Mouse (Mus musculus) liver, adult (tissue): Measurements from ENCODE around the gene Ccdc84.

Experiments
- GATA4 ChIP-seq: IDR thresholded peaks from 2 replicates; pipeline ENCODE4 v1.6.1; 2014; ENCODE audit warnings: mild to moderate bottlenecking, low read length; ENCODE audit not compliant: insufficient replicate concordance

Gene Ccdc84

GRCm38 (mm10) chr9:44418519-44419385, at the start of gene Ccdc84:
Gene Ccdc84 (minus strand): TSS chr9:44418569.
- no peak for TF ChIP-seq GATA4

GRCm38 (mm10) chr9:44461950-44462349, 43.6 kb upstream of the Ccdc84 start:
- no peak for TF ChIP-seq GATA4

DNA sequence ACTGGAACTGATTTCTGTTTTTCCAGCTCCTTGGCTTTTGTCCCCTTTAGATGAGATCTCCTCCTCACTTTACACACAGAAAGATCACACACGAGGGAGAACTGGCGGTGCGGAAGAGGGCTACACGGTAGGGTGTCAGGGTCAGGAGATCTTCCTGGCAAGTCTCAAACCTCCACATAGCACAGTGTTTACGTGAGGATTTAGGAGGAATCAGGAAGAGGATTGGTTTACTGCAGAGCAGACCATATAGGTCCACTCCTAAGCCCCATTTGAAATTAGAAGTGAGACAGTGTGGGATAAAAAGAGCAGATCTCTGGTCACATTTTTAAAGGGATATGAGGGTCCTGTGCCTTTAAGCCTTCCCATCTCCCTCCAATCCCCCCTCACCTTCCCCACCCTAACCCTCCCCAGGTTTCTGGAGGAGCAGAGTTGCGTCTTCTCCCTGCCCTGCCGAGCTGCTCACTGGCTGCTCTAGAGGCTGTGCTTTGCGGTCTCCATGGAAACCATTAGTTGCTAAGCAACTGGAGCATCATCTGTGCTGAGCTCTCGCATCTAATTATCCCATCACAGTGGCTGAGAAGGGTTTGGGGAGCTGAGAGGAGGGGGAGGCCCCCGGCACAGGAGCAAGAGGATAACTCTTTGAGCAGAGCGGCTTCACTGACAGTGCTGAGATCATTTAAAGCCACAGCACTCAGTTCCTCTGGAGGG, 38.8 kb upstream of the Ccdc84 start:
- TF ChIP-seq GATA4: no peak

GRCm38 (mm10) chr9:44454891-44455220, 36.5 kb upstream of the Ccdc84 start, which contains the start of gene Upk2:
Gene Upk2 (minus strand): TSS chr9:44454976.
- no peak for TF ChIP-seq GATA4

DNA sequence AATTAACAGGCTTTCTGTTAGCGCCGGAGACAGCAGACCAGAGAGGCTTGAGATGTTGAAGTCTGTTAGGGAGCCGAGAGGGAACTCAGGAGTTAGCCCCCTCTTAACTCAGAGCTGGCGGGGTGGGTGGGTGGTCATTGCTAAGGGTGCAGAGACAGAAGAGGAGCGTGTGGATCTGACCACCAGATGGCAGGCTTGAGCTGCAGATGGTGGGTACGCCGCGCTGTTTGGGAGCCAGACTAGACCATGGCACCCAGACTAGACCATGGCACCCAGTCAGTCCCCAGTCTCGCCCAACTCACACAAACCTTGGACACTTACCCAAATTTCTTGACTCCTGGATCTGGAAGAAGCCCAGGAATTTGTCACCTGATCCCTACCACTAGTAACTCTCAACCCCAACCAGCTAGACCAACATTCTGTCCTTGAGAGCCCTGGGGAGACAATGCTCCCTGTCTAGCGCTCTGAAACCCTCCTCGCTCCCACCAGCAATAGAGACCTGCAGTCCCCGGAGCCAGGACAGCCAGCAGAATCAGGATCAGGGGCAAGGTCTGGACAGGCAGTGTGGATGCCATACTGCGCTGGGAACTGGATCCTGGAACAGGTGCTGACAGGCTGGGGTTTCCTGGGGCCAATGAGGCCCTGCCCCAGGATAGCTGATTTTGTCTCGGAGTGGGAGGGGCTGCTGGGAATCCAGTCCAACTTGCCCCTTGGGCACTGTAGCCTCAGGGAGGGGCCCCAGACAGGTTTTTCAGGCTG, 35.9 kb upstream of the Ccdc84 start:
- TF ChIP-seq GATA4: no peak

DNA sequence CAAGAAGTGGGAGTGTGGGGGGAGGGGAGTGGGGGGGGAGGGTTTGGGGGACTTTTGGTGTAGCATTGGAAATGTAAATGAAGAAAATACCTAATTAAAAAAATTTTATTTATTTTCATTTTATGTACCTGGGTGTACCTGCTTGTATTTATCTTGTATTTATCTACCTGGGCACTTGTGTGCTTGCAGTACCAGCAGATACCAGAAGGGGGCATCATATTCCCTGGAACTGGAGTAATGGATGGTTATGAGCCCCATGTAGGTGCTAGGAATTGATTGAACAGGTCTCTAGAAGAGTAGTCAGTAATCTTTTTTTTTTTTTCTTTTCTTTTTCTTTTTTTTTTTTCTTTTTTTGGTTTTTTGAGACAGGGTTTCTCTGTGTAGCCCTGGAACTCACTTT, 32.0 kb upstream of the Ccdc84 start:
- TF ChIP-seq GATA4: no peak

- TF ChIP-seq GATA4: no peak
These were observed 22.6 kb upstream of the Ccdc84 start, which contains the start of gene Foxr1 for GRCm38 (mm10) chr9:44440961-44441360. Gene Foxr1 (minus strand): TSS chr9:44441136.

- no peak for TF ChIP-seq GATA4
These were observed 17.4 kb upstream of the Ccdc84 start for GRCm38 (mm10) chr9:44435747-44436146.

- TF ChIP-seq GATA4: no peak
These were observed 14.3 kb upstream of the Ccdc84 start for GRCm38 (mm10) chr9:44432577-44433185.

DNA sequence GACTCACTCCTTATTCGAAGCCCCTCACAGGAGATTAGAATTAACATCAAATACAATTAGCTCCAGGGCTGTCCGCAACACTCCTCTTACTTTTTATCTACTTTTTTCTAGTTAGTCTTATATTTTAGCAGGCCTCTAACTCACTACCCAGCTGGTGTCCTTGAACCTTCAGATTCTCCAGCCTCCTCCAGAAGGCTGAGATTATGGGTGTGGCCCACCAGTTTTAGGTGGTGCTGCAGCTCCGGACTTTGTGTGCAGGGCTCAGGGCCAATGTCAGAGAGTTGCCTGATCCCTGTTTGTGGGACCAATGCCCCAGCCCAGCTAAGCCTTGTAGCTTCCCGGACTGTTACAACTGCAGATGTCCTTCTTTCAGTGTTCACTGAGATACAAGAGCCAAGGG, 5.2 kb upstream of the Ccdc84 start:
- TF ChIP-seq GATA4: no peak

GRCm38 (mm10) chr9:44420280-44420898, 2.0 kb upstream of the Ccdc84 start:
- TF ChIP-seq GATA4: no peak

GRCm38 (mm10) chr9:44417892-44418363, 441 bp downstream of the Ccdc84 start:
- no peak for TF ChIP-seq GATA4

DNA sequence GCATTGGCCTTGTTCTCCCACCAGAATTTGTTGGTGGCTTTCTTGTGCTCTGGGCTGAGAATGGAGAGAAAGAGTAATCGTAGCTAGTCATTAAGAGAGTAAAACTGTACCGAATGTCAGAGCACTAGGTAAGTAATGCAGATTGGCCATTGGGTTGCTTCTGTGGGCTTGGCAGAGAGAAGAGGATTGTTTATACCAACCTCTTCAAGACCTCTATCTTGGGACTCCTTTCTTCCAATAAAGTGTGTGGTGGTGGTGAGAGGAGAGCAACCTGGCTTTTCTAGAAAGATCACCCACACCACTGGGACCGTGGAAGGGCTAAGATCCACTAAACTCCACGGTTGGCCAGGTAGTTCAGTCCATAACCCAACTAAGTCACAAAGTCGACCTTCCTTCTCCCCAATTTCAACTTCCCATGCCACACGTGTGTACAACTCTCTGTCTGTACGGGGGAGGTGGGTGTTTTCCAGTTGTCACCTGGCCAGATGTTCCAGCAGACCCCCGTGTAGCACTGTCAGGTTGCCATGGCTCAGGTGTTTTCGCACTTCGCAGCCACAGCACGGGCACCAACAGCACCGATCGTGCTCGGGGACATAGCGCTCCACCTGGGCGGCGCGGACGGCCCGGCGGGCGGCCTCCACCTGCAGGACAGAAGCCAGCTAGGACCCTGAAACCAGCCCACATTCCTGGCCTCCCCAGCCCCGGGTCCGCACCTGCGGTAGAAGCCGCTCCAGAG, 1.0 kb downstream of the Ccdc84 start:
- TF ChIP-seq GATA4: no peak

- TF ChIP-seq GATA4: no peak
These were observed 5.6 kb downstream of the Ccdc84 start for GRCm38 (mm10) chr9:44412781-44413180.
